26 mouse cellular contexts compared by ENCODE assay signal in genomic region chr3:85364591-85365343, GRCm38 (mm10).
DNase-seq lines count a peak whose midpoint lies in the region; ATAC-seq and TF ChIP-seq lines count a peak whose summit lies in the region.
"Had no signal": no experiment of that assay in that cellular context is flagged by ENCODE, and none has a peak within 500 bp of the region (broad histone marks: within the 10 kb centered on the region; RNA-seq: fewer than 3 reads in every experiment).

No protein-coding gene starts in this region.

- no peak for TF ChIP-seq CTCF in lung, embryonic 14.5 days (IDR thresholded peaks at IDR 0.05; ENCODE audit: low read depth)
- no peak for TF ChIP-seq CTCF in lung, postnatal 0 days (IDR thresholded peaks at IDR 0.05)

- no peak overlapping the region for H3K4me2 ChIP-seq in embryonic facial prominence, embryonic 11.5 days (ENCODE audit: low read depth, low read length)
- H3K4me2 ChIP-seq in lung, embryonic 14.5 days: no peak overlapping the region
- no peak overlapping the region for H3K4me2 ChIP-seq in lung, postnatal 0 days (replicated peaks; ENCODE audit: low read depth, low read length)
- H3K4me2 ChIP-seq: embryonic facial prominence, embryonic 15.5 days; forebrain, embryonic 12.5 days; heart, embryonic 15.5 days; hindbrain, embryonic 13.5 days; limb, embryonic 12.5 days; liver, embryonic 15.5 days; midbrain, embryonic 15.5 days had no signal

- H3K9me3 ChIP-seq in embryonic facial prominence, embryonic 11.5 days (replicated peaks; ENCODE audit: control insufficient read depth, low read length): no peaks in the 10 kb centered on the region
- H3K9me3 ChIP-seq in embryonic facial prominence, embryonic 10.5 days: no peaks in the 10 kb centered on the region
- no peaks in the 10 kb centered on the region for H3K9me3 ChIP-seq in lung, embryonic 14.5 days (ENCODE audit: low read depth, low read length)
- no peaks in the 10 kb centered on the region for H3K9me3 ChIP-seq in lung, postnatal 0 days (ENCODE audit: low read length)
- H3K9me3 ChIP-seq: embryonic facial prominence, embryonic 15.5 days; forebrain, embryonic 12.5 days; heart, embryonic 10.5 days; heart, embryonic 15.5 days; hindbrain, embryonic 13.5 days; limb, embryonic 12.5 days; liver, embryonic 15.5 days; midbrain, embryonic 15.5 days had no signal

- no peak overlapping the region for H3K27ac ChIP-seq in embryonic facial prominence, embryonic 11.5 days (replicated peaks; ENCODE audit: low read depth, low read length)
- no peak overlapping the region for H3K27ac ChIP-seq in embryonic facial prominence, embryonic 10.5 days (replicated peaks)
- H3K27ac ChIP-seq in lung, embryonic 14.5 days (ENCODE audit: low read depth): no peak overlapping the region
- no peak overlapping the region for H3K27ac ChIP-seq in lung, postnatal 0 days (ENCODE audit: low read length)
- H3K27ac ChIP-seq: embryonic facial prominence, embryonic 15.5 days; forebrain, embryonic 12.5 days; heart, embryonic 10.5 days; hindbrain, embryonic 13.5 days; kidney, postnatal 0 days; limb, embryonic 12.5 days; liver, embryonic 15.5 days; midbrain, embryonic 15.5 days had no signal

- no peak overlapping the region for H3K9ac ChIP-seq in embryonic facial prominence, embryonic 11.5 days (replicated peaks; ENCODE audit: low read length)
- no peak overlapping the region for H3K9ac ChIP-seq in lung, embryonic 14.5 days
- H3K9ac ChIP-seq in lung, postnatal 0 days (replicated peaks; ENCODE audit: low read depth): no peak overlapping the region
- H3K9ac ChIP-seq: embryonic facial prominence, embryonic 15.5 days; forebrain, embryonic 12.5 days; forebrain, postnatal 0 days; heart, embryonic 15.5 days; hindbrain, embryonic 13.5 days; limb, embryonic 12.5 days; liver, embryonic 15.5 days; midbrain, embryonic 15.5 days had no signal

- no peak for ATAC-seq in embryonic facial prominence, embryonic 11.5 days (replicated peaks; ENCODE audit: insufficient number of reproducible peaks, low FRiP score, low TSS enrichment, low read depth)
- no peak for ATAC-seq in lung, embryonic 14.5 days (ENCODE audit: insufficient read depth)
- no peak; the same call in 1 of the 2 replicates for ATAC-seq in lung, postnatal 0 days
- ATAC-seq: forebrain, postnatal 0 days; intestine, embryonic 16.5 days; midbrain, embryonic 15.5 days had no signal

- H3K27me3 ChIP-seq in embryonic facial prominence, embryonic 11.5 days (ENCODE audit: control insufficient read depth, insufficient read depth, low read length): no peaks in the 10 kb centered on the region
- H3K27me3 ChIP-seq in embryonic facial prominence, embryonic 10.5 days (replicated peaks; ENCODE audit: low read depth, poor library complexity, severe bottlenecking): no peaks in the 10 kb centered on the region
- no peaks in the 10 kb centered on the region for H3K27me3 ChIP-seq in lung, embryonic 14.5 days (ENCODE audit: insufficient read depth, low read length)
- no peaks in the 10 kb centered on the region for H3K27me3 ChIP-seq in lung, postnatal 0 days (replicated peaks; ENCODE audit: insufficient read depth, low read length)
- H3K27me3 ChIP-seq: embryonic facial prominence, embryonic 15.5 days; forebrain, embryonic 12.5 days; heart, embryonic 15.5 days; hindbrain, embryonic 13.5 days; limb, embryonic 12.5 days; liver, embryonic 15.5 days; midbrain, embryonic 15.5 days had no signal

- no peaks in the 10 kb centered on the region for H3K4me1 ChIP-seq in embryonic facial prominence, embryonic 11.5 days (ENCODE audit: control insufficient read depth, insufficient read depth, low read length)
- 0 out of 2 replicates have a peak, but pooled peaks cover 4% of the 10 kb centered on the region for H3K4me1 ChIP-seq in embryonic facial prominence, embryonic 10.5 days
- no peaks in the 10 kb centered on the region for H3K4me1 ChIP-seq in lung, embryonic 14.5 days (ENCODE audit: insufficient read depth)
- H3K4me1 ChIP-seq in lung, postnatal 0 days (ENCODE audit: insufficient read depth, low read depth, low read length): no peaks in the 10 kb centered on the region
- H3K4me1 ChIP-seq: embryonic facial prominence, embryonic 15.5 days; liver, embryonic 15.5 days; midbrain, embryonic 15.5 days had no signal

- TF ChIP-seq EP300 in lung, postnatal 0 days (IDR thresholded peaks at IDR 0.05): no peak

- no peaks in the 10 kb centered on the region for H3K36me3 ChIP-seq in embryonic facial prominence, embryonic 11.5 days (replicated peaks; ENCODE audit: control insufficient read depth, insufficient read depth, low read depth, low read length)
- H3K36me3 ChIP-seq in embryonic facial prominence, embryonic 10.5 days (replicated peaks): no peaks in the 10 kb centered on the region
- H3K36me3 ChIP-seq in lung, embryonic 14.5 days (ENCODE audit: insufficient read depth): no peaks in the 10 kb centered on the region
- no peaks in the 10 kb centered on the region for H3K36me3 ChIP-seq in lung, postnatal 0 days (ENCODE audit: insufficient read depth, low read length)
- H3K36me3 ChIP-seq: embryonic facial prominence, embryonic 15.5 days; forebrain, embryonic 12.5 days; heart, embryonic 10.5 days; heart, embryonic 15.5 days; hindbrain, embryonic 13.5 days; limb, embryonic 12.5 days; liver, embryonic 15.5 days; midbrain, embryonic 15.5 days had no signal

- DNase-seq in embryonic facial prominence, embryonic 11.5 days (ENCODE audit: low spot score): peak; percentile 10
- DNase-seq in embryonic facial prominence, embryonic 10.5 days (ENCODE audit: low spot score): no peak
- DNase-seq in lung, embryonic 14.5 days: peak; percentile 60
- no peak for DNase-seq in lung, adult 18-20 months
- DNase-seq in lung, postnatal 0 days (ENCODE audit: low spot score): peak; percentile 22
- peak; percentile 7 to 46 for DNase-seq in lung, postnatal 4 days
- no peak for DNase-seq in thymus, postnatal 25 days
- DNase-seq: cerebellum, adult 11 months; cerebellum, adult 9-10 months; cerebellum, postnatal 36 days; forebrain, postnatal 0 days; heart, postnatal 4 days; kidney, adult 8-10 months; kidney, postnatal 4 days; right cerebral cortex, postnatal 25 days; thymus, adult 2 months had no signal

- H3K4me3 ChIP-seq in embryonic facial prominence, embryonic 11.5 days (ENCODE audit: low read depth, low read length): no peak overlapping the region
- H3K4me3 ChIP-seq in embryonic facial prominence, embryonic 10.5 days: no peak overlapping the region
- no peak overlapping the region for H3K4me3 ChIP-seq in lung, embryonic 14.5 days (ENCODE audit: low read depth, low read length)
- H3K4me3 ChIP-seq in lung, postnatal 0 days (ENCODE audit: low read depth, low read length): no peak overlapping the region
- H3K4me3 ChIP-seq: embryonic facial prominence, embryonic 15.5 days; forebrain, embryonic 12.5 days; heart, embryonic 10.5 days; heart, embryonic 15.5 days; hindbrain, embryonic 13.5 days; limb, embryonic 12.5 days; liver, embryonic 15.5 days; midbrain, embryonic 15.5 days had no signal

- 67% methylated on average over 5 of the region's 5 CpGs for WGBS in embryonic facial prominence, embryonic 11.5 days
- 74% methylated on average over 5 of the region's 5 CpGs for WGBS in embryonic facial prominence, embryonic 10.5 days
- WGBS in lung, embryonic 14.5 days: 42% methylated on average over 5 of the region's 5 CpGs
- WGBS in lung, postnatal 0 days: 49% methylated on average over 5 of the region's 5 CpGs

Comparison
In these comparisons a context has a peak if more than half of its experiments do, and no peak if none do; other contexts are left out.
1. DNase-seq: peak in embryonic facial prominence, embryonic 11.5 days (single experiment), lung, embryonic 14.5 days (single experiment), lung, postnatal 0 days (single experiment) and lung, postnatal 4 days (2 of 2); none in embryonic facial prominence, embryonic 10.5 days (single experiment), lung, adult 18-20 months (0 of 2) and thymus, postnatal 25 days (single experiment).